Mouse (Mus musculus): ENCODE measurements around the gene Heatr9.

GRCm38 (mm10) chr11:83556085-83556781, 34.3 kb upstream of the Heatr9 start:
- no peak for TF ChIP-seq POLR2A (IDR thresholded peaks at IDR 0.05; ENCODE audit: low read depth, low read length)
- TF ChIP-seq CTCF (conservative IDR thresholded peaks at IDR 0.05; ENCODE audit: insufficient read depth, insufficient read length, low read depth, low read length) = peak; percentile 32; the same call in 1 of the 2 replicates
